Mouse (Mus musculus): Measurements from ENCODE around the gene Kcnk3. TPM values are rescaled to one million over a fixed set of nuclear protein-coding genes. Genes with fewer than 3 reads are reported as not detected.

Gene Kcnk3
- total RNA-seq, 4 experiments from 2014 or later = 10.3 to 13.1 (median 10.7) TPM

DNA sequence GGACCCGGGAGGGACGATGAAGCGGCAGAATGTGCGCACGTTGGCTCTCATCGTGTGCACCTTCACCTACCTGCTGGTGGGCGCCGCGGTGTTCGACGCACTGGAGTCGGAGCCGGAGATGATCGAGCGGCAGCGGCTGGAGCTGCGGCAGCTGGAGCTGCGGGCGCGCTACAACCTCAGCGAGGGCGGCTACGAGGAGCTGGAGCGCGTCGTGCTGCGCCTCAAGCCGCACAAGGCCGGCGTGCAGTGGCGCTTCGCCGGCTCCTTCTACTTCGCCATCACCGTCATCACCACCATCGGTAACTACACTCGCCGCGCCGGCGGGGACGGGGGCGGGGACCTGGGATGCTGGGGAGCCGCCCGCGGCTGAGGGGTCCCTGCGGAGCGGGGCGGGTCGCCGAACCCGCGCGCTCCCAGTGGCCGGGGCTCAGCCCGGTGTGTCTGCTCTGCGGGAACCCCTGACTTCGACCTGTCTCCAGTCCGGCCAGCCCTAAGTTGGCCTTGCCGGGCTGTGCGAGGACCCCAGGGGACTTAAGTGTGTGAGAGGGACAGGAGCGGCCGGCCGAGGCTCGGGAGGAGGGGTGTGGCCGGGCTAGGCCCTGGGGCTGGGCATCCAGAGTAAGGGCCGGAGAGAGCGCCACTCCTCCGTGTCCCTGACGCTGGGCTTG, 465 bp downstream of the Kcnk3 start:
- peak in 1 of 2 experiments; percentile 34 for DNase-seq (ENCODE audit: low spot score in 2 of 2)

- no peak for DNase-seq (ENCODE audit: low spot score in 2 of 2)
Measured at GRCm38 (mm10) chr5:30589069-30589468, 1.1 kb downstream of the Kcnk3 start.

DNA sequence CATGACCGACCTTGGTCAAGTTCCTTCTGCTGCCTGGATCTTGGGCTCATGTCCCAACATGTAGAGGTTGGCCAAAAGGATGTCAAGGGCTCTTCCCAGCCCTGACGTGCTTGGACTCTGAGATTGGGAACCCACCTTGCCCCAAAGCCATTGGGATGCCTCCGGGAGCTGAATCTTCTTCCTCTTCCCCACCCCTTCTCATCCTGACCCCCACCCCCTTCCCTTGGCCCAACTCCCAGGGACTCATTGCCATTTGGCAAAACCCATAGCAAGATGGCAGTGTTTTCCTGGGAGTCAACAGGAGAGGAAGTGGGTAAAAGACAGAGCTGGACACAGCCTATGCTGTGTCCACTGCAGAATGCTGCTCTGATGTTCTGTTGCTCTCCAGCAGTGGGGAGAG, 1.6 kb downstream of the Kcnk3 start:
- DNase-seq (ENCODE audit: low spot score in 2 of 2) = no peak

- DNase-seq (ENCODE audit: low spot score in 2 of 2) = no peak
Measured at GRCm38 (mm10) chr5:30590231-30590630, 2.3 kb downstream of the Kcnk3 start.

GRCm38 (mm10) chr5:30591205-30591731, 3.3 kb downstream of the Kcnk3 start:
- no peak for DNase-seq (ENCODE audit: low spot score in 2 of 2)

- no peak for DNase-seq (ENCODE audit: low spot score in 2 of 2)
Measured at GRCm38 (mm10) chr5:30591786-30592185, 3.8 kb downstream of the Kcnk3 start.

- no peak for DNase-seq (ENCODE audit: low spot score in 2 of 2)
Measured at GRCm38 (mm10) chr5:30592279-30592980, 4.5 kb downstream of the Kcnk3 start.

- DNase-seq (ENCODE audit: low spot score in 2 of 2) = no peak
Measured at GRCm38 (mm10) chr5:30593360-30593759, 5.4 kb downstream of the Kcnk3 start.

GRCm38 (mm10) chr5:30593811-30594504, 6.0 kb downstream of the Kcnk3 start:
- no peak for DNase-seq (ENCODE audit: low spot score in 2 of 2)

DNA sequence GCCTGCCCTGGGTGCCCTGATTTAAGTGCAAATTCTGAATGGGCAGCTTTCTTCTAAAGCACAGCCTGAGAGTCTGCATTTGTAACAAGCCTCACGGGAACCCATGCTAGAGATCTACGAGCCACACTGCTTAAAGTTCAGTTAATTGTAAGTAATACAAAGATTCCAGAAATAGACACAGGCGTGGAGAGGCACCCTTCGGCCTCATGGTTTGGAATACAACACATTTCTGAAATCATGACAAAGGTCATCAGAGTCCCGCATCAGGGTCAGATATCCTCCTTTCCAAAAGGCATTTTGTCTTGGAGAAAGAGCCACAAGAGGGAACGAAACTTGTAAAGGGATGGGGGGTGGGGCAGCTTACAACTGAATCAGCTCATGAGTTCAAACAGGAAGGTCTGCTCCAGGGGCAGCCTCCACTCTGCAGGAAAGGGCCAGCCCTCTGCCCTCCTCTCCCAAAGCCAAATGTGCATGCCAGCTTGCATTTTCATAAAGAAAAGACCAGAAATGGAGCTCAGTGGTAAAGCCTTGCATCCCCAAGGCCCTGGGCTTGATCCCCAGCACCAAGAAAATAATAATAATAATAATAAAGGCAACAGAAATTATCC, 7.1 kb downstream of the Kcnk3 start:
- no peak for DNase-seq (ENCODE audit: low spot score in 2 of 2)

DNA sequence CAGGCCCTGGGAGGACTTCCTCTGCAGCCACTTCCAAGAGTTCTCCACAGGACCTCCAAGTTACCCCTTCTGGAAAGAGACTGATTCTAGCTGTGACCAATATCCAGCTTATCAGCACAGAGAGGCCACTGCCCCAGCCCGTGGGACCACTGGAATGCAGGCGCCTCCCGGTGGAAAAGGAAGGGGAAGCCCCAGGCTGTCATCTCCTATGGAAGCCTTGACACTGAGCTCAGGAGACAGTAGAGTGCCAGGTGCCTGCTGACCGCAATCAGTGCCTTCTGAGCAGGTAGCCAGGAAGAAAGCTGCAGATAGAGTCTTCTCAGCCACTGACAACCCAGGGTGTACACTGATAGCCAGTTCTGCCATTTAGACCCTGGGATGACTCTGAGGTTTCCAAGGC, 13.4 kb downstream of the Kcnk3 start:
- DNase-seq (ENCODE audit: low spot score in 2 of 2) = no peak

DNA sequence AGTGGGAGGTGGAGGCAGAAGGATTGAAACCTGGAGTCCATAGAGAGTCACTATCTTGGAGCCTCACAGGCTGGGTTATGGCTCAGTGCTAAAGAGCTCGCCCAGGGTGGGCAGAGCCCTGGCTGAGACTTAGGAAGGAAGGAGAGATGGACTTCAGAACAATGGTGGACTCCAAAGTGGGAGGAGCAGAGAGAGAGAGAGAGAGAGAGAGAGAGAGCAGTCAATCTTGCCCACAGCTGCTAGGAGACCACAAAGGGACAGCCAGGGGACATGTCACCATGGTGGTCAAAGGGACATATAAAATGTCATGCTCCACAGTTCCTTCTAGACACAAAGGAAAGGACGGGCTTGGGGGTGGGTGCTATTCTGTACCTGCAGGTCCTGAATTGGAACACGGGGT, 15.3 kb downstream of the Kcnk3 start:
- no peak for DNase-seq (ENCODE audit: low spot score in 2 of 2)

DNA sequence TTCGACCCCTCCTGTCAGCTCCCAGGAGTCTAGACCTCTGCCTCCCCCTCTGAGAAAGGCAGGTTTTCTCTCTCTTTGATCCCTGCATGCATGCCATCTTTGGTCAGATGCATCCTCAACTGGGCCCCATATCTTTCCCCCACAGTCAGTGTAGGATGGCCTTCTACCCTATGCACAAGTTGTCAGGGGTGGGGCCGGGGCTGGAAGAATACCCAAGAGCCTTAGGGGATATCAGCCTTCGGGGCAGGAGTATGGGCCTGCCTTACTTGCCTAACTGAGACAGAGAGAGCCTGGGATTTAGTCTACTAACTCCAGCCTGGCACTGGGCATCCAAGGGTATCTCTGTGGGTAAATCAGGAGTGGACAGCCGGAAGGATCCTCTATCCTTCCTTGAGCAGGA, 16.0 kb downstream of the Kcnk3 start:
- DNase-seq (ENCODE audit: low spot score in 2 of 2) = no peak

DNA sequence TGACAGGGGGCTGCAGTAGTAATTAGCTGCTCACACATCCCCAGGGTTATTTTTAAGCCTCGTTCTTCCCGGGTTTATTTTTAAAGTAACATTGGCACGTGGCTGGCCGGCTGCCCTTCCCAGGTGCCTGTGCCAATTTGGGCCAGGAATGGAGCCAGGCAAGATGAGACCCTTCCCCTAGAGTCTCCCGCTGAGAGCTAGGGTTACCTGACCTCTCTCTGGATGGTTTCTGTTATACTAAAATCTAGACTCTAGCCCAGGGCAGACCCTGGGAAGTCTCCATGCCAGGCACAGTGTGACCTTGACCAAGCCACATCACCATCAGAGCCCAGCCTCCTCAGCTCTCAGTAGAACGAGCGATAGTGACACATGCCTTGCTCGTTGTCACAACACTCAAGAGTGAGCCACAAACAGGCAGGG, 16.8 kb downstream of the Kcnk3 start:
- no peak for DNase-seq (ENCODE audit: low spot score in 2 of 2)

GRCm38 (mm10) chr5:30605649-30606048, 17.7 kb downstream of the Kcnk3 start:
- DNase-seq (ENCODE audit: low spot score in 2 of 2) = no peak

- DNase-seq (ENCODE audit: low spot score in 2 of 2) = peak; percentile 77 to 79
Measured at GRCm38 (mm10) chr5:30606424-30607073, 18.6 kb downstream of the Kcnk3 start.

DNA sequence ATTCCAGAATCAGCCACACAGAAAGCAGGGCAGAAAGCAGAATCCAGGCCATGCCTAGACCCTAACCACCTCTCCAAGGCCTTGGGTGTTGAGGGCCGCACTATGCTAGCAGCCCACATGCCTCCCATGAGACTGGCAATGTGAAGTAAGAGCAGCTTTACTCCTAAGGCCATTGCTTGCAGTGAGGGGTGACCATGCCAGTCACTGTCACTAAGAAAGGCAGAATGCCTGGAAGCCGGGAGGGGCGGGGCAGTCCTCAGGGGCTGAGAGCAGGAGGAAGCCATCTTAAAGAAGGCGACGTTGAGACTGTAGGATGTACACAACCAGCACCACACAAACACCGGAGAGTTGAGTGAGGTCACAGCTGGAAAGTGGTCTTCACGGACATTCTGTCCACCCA, 21.1 kb downstream of the Kcnk3 start:
- no peak for DNase-seq (ENCODE audit: low spot score in 2 of 2)

DNA sequence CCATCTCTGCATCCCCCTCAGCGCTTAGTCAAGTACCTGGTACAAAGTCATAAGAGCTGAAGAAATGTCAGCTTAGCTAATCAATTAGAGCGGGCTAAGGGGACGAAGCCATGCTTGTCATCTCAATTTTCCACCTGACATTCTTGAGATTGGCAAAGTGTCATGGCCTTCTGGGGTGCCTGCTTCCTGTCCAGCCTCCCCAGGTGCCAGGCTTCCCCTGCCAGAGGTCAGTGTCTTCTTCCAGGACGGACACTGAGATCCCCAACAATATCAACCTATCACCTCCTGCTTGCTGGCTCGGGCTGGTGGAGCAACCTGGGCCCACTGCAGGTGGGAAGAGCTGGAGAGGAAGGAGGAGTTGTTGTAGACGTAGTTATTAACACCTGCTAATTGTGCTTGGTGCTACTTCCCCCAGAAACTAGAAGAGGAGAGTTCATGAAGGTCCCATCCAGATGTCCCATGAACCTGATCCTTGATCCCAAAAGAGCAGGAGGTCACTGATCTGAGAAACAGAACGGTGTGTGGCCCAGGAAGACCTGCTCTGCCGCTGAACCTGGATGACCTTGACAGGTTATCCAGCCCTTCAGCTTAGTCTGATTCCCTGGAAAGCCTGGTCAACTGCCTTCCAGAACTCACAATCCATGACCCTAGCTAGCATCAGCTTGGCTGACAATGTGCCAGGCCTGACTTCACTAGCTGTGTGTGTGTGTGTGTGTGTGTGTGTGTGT, 22.1 kb downstream of the Kcnk3 start:
- no peak for DNase-seq (ENCODE audit: low spot score in 2 of 2)

GRCm38 (mm10) chr5:30611091-30611490, 23.1 kb downstream of the Kcnk3 start:
- DNase-seq (ENCODE audit: low spot score in 2 of 2) = no peak

- DNase-seq (ENCODE audit: low spot score in 2 of 2) = no peak
Measured at GRCm38 (mm10) chr5:30611689-30612088, 23.7 kb downstream of the Kcnk3 start.

GRCm38 (mm10) chr5:30612575-30612974, 24.6 kb downstream of the Kcnk3 start:
- no peak for DNase-seq (ENCODE audit: low spot score in 2 of 2)

All from layer of hippocampus, adult 8-10 months (tissue).